Mouse (Mus musculus): Measurements from ENCODE around the gene Capns1. TPM values are rescaled to one million over a fixed set of nuclear protein-coding genes. Genes with fewer than 3 reads are reported as not detected.
"Not testable (repeated sequence)": the region's sequence is repeated elsewhere in the genome, so short reads cannot be mapped to it uniquely, and the experiment has no call there.

Capns1 gene
- polyA plus RNA-seq, 1 experiment, result 465 TPM

GRCm38 (mm10) chr7:30205383-30205782, 6.8 kb upstream of the Capns1 start:
- no peak overlapping the region for H3K4me3 ChIP-seq (ENCODE audit: insufficient read depth, low read length)
- TF ChIP-seq CTCF (IDR thresholded peaks at IDR 0.05; ENCODE audit: borderline replicate concordance, insufficient read depth, low read length) (peak; percentile 48; the same call in 1 of the 2 replicates), POLR2A (IDR thresholded peaks at IDR 0.05; ENCODE audit: low read depth, low read length) (no peak)
- H3K4me1 ChIP-seq (ENCODE audit: control insufficient read depth, insufficient read depth, low read length), result no peaks in the 10 kb centered on the region
- no peak overlapping the region for H3K27ac ChIP-seq (ENCODE audit: insufficient read depth, low read length)

GRCm38 (mm10) chr7:30204380-30204779, 5.8 kb upstream of the Capns1 start:
- no peak overlapping the region for H3K4me3 ChIP-seq (ENCODE audit: insufficient read depth, low read length)
- no peaks in the 10 kb centered on the region for H3K4me1 ChIP-seq (ENCODE audit: control insufficient read depth, insufficient read depth, low read length)
- no peak overlapping the region for H3K27ac ChIP-seq (ENCODE audit: insufficient read depth, low read length)
- TF ChIP-seq POLR2A (IDR thresholded peaks at IDR 0.05; ENCODE audit: low read depth, low read length), result no peak
- no peak for TF ChIP-seq CTCF (IDR thresholded peaks at IDR 0.05; ENCODE audit: borderline replicate concordance, insufficient read depth, low read length)

- Histone ChIP-seq H3K27ac (ENCODE audit: insufficient read depth, low read length) (no peak overlapping the region), H3K4me1 (ENCODE audit: control insufficient read depth, insufficient read depth, low read length) (no peaks in the 10 kb centered on the region), H3K4me3 (ENCODE audit: insufficient read depth, low read length) (no peak overlapping the region)
- TF ChIP-seq CTCF (IDR thresholded peaks at IDR 0.05; ENCODE audit: borderline replicate concordance, insufficient read depth, low read length) (no peak), POLR2A (IDR thresholded peaks at IDR 0.05; ENCODE audit: low read depth, low read length) (no peak)
Measured at GRCm38 (mm10) chr7:30202895-30203690, 4.5 kb upstream of the Capns1 start.

- H3K4me3 ChIP-seq (ENCODE audit: insufficient read depth, low read length); H3K27ac ChIP-seq (ENCODE audit: insufficient read depth, low read length); H3K4me1 ChIP-seq (ENCODE audit: control insufficient read depth, insufficient read depth, low read length): not testable (repeated sequence)
Measured at GRCm38 (mm10) chr7:30200661-30201060, 2.0 kb upstream of the Capns1 start.

- TF ChIP-seq POLR2A (IDR thresholded peaks at IDR 0.05; ENCODE audit: low read depth, low read length) (no peak), CTCF (IDR thresholded peaks at IDR 0.05; ENCODE audit: borderline replicate concordance, insufficient read depth, low read length) (no peak)
- no peak overlapping the region for H3K27ac ChIP-seq (ENCODE audit: insufficient read depth, low read length)
- H3K4me3 ChIP-seq (ENCODE audit: insufficient read depth, low read length), result no peak overlapping the region
- H3K4me1 ChIP-seq (ENCODE audit: control insufficient read depth, insufficient read depth, low read length), result peaks cover 4% of the 10 kb centered on the region
Measured at GRCm38 (mm10) chr7:30200200-30200599, 1.6 kb upstream of the Capns1 start.

- peaks cover 4% of the 10 kb centered on the region for H3K4me1 ChIP-seq (ENCODE audit: control insufficient read depth, insufficient read depth, low read length)
- TF ChIP-seq POLR2A (IDR thresholded peaks at IDR 0.05; ENCODE audit: low read depth, low read length), result no peak
- TF ChIP-seq CTCF (IDR thresholded peaks at IDR 0.05; ENCODE audit: borderline replicate concordance, insufficient read depth, low read length), result no peak
Measured at GRCm38 (mm10) chr7:30199498-30200139, 1.0 kb upstream of the Capns1 start.

GRCm38 (mm10) chr7:30197592-30198129, 950 bp downstream of the Capns1 start:
- no peak overlapping the region for H3K27ac ChIP-seq (ENCODE audit: insufficient read depth, low read length)
- H3K4me3 ChIP-seq (ENCODE audit: insufficient read depth, low read length), result no peak overlapping the region
- H3K4me1 ChIP-seq (ENCODE audit: control insufficient read depth, insufficient read depth, low read length), result peaks cover 4% of the 10 kb centered on the region
- TF ChIP-seq CTCF (IDR thresholded peaks at IDR 0.05; ENCODE audit: borderline replicate concordance, insufficient read depth, low read length), result no peak
- no peak for TF ChIP-seq POLR2A (IDR thresholded peaks at IDR 0.05; ENCODE audit: low read depth, low read length)

More at GRCm38 (mm10) chr7:30199498-30200139, 1.0 kb upstream of the Capns1 start:
- H3K27ac ChIP-seq (ENCODE audit: insufficient read depth, low read length), result no peak overlapping the region
- H3K4me3 ChIP-seq (ENCODE audit: insufficient read depth, low read length), result no peak overlapping the region

GRCm38 (mm10) chr7:30196171-30196570, 2.4 kb downstream of the Capns1 start:
- Histone ChIP-seq H3K4me3 (ENCODE audit: insufficient read depth, low read length) (no peak overlapping the region), H3K27ac (ENCODE audit: insufficient read depth, low read length) (no peak overlapping the region), H3K4me1 (ENCODE audit: control insufficient read depth, insufficient read depth, low read length) (peaks cover 4% of the 10 kb centered on the region)
- TF ChIP-seq POLR2A (IDR thresholded peaks at IDR 0.05; ENCODE audit: low read depth, low read length) (no peak), CTCF (IDR thresholded peaks at IDR 0.05; ENCODE audit: borderline replicate concordance, insufficient read depth, low read length) (no peak)

GRCm38 (mm10) chr7:30195461-30195860, 3.1 kb downstream of the Capns1 start:
- no peak for TF ChIP-seq POLR2A (IDR thresholded peaks at IDR 0.05; ENCODE audit: low read depth, low read length)
- TF ChIP-seq CTCF (IDR thresholded peaks at IDR 0.05; ENCODE audit: borderline replicate concordance, insufficient read depth, low read length), result no peak
- Histone ChIP-seq H3K4me1 (ENCODE audit: control insufficient read depth, insufficient read depth, low read length) (peaks cover 4% of the 10 kb centered on the region), H3K27ac (ENCODE audit: insufficient read depth, low read length) (peak overlapping the region; percentile 9; the same call in 1 of the 2 replicates), H3K4me3 (ENCODE audit: insufficient read depth, low read length) (no peak overlapping the region)

GRCm38 (mm10) chr7:30194884-30195283, 3.7 kb downstream of the Capns1 start:
- peak; percentile 96 for TF ChIP-seq POLR2A (IDR thresholded peaks at IDR 0.05; ENCODE audit: low read depth, low read length)
- no peak for TF ChIP-seq CTCF (IDR thresholded peaks at IDR 0.05; ENCODE audit: borderline replicate concordance, insufficient read depth, low read length)
- peak overlapping the region; percentile 92 for H3K27ac ChIP-seq (ENCODE audit: insufficient read depth, low read length)
- peaks cover 4% of the 10 kb centered on the region for H3K4me1 ChIP-seq (ENCODE audit: control insufficient read depth, insufficient read depth, low read length)
- H3K4me3 ChIP-seq (ENCODE audit: insufficient read depth, low read length), result peak overlapping the region; percentile 94

Data from embryonic fibroblast, embryonic 13.5 days (primary cell).